In genomic region chr13:58589517-58589858, GRCm38 (mm10) we compare ENCODE assay signal across 8 mouse cellular contexts. TPM values are rescaled to one million over a fixed set of nuclear protein-coding genes. Genes with fewer than 3 reads are reported as not detected.
DNase-seq lines count a peak whose midpoint lies in the region; ATAC-seq and TF ChIP-seq lines count a peak whose summit lies in the region.

No protein-coding gene starts in this region.

- 0 out of 2 replicates have a peak, but pooled peaks have one; percentile 12 for ATAC-seq in intestine, embryonic 14.5 days (replicated peaks; ENCODE audit: low FRiP score, low TSS enrichment, low read depth)
- 0 out of 2 replicates have a peak, but pooled peaks have one; percentile 48 for ATAC-seq in midbrain, embryonic 11.5 days (ENCODE audit: low FRiP score)
- ATAC-seq in activated CD4-positive, CD25-positive, alpha-beta regulatory T cell, adult 4 months = no peak

- H3K36me3 ChIP-seq in intestine, embryonic 14.5 days (ENCODE audit: control insufficient read depth, insufficient read depth, low read length) = no peaks in the 10 kb centered on the region
- H3K36me3 ChIP-seq in midbrain, embryonic 11.5 days (ENCODE audit: control insufficient read depth, insufficient read depth, low read length) = no peaks in the 10 kb centered on the region
- H3K36me3 ChIP-seq in small intestine, adult 2 months (ENCODE audit: control insufficient read depth, insufficient read depth, low read length) = 0 out of 2 replicates have a peak, but pooled peaks cover 3% of the 10 kb centered on the region

- H3K27me3 ChIP-seq in intestine, embryonic 14.5 days (replicated peaks; ENCODE audit: control insufficient read depth, insufficient read depth, low read length) = no peaks in the 10 kb centered on the region
- H3K27me3 ChIP-seq in midbrain, embryonic 11.5 days (ENCODE audit: control insufficient read depth, insufficient read depth, low read length) = no peaks in the 10 kb centered on the region
- no peaks in the 10 kb centered on the region for H3K27me3 ChIP-seq in small intestine, adult 2 months (ENCODE audit: control insufficient read depth, insufficient read depth, low read length)

- no peak for TF ChIP-seq POLR2A in small intestine, adult 2 months (IDR thresholded peaks at IDR 0.05; ENCODE audit: low read depth, low read length)

- intact Hi-C loops in gastrocnemius, postnatal 14 days (cut with DNase I; ENCODE audit: low total_unique reads) = no loop called here
- intact Hi-C loops in left cerebral cortex, postnatal 14 days (cut with DNase I) = loop anchor here (2.0 to 5.0 kb wide), 4 partner anchors 42 to 432 kb away; partner anchors contain the start of genes Hnrnpk, Idnk and Rmi1

- no peaks in the 10 kb centered on the region for H3K9me3 ChIP-seq in intestine, embryonic 14.5 days (ENCODE audit: control insufficient read depth, low read length)
- H3K9me3 ChIP-seq in midbrain, embryonic 11.5 days (ENCODE audit: control insufficient read depth, low read length) = no peaks in the 10 kb centered on the region

- peak overlapping the region; percentile 27; the same call in 1 of the 2 replicates for H3K9ac ChIP-seq in intestine, embryonic 14.5 days (ENCODE audit: low read length)
- no peak overlapping the region for H3K9ac ChIP-seq in midbrain, embryonic 11.5 days (ENCODE audit: low read length)

- DNase-seq in adipocyte (ENCODE audit: low spot score) = peak; percentile 80
- DNase-seq in cerebellum, postnatal 4 days (ENCODE audit: low spot score in 2 of 2) = peak; percentile 66 to 80
- peak; percentile 68 for DNase-seq in gastrocnemius, postnatal 14 days
- peak; percentile 91 for DNase-seq in intestine, embryonic 14.5 days (ENCODE audit: low spot score)
- peak; percentile 82 to 88 for DNase-seq in left cerebral cortex, postnatal 14 days (ENCODE audit: low spot score in 2 of 2)
- peak; percentile 98 for DNase-seq in midbrain, embryonic 11.5 days (ENCODE audit: low spot score, missing footprints)

- peak overlapping the region; percentile 16; the same call in 1 of the 2 replicates for H3K27ac ChIP-seq in intestine, embryonic 14.5 days (ENCODE audit: low read depth)
- no peak overlapping the region for H3K27ac ChIP-seq in midbrain, embryonic 11.5 days (ENCODE audit: low read depth, low read length)
- no peak overlapping the region for H3K27ac ChIP-seq in small intestine, adult 2 months (ENCODE audit: insufficient read depth, low read depth, low read length)

- H3K4me3 ChIP-seq in intestine, embryonic 14.5 days (ENCODE audit: low read depth, low read length) = 0 out of 2 replicates have a peak overlapping the region, but pooled peaks have one; percentile 11
- no peak overlapping the region for H3K4me3 ChIP-seq in midbrain, embryonic 11.5 days (ENCODE audit: low read depth, low read length)
- no peak overlapping the region for H3K4me3 ChIP-seq in small intestine, adult 2 months (ENCODE audit: low read depth, low read length)

- WGBS in intestine, embryonic 14.5 days = 6% methylated on average over 9 of the region's 9 CpGs
- WGBS in midbrain, embryonic 11.5 days = 3% methylated on average over 9 of the region's 9 CpGs
- WGBS in small intestine, adult 2 months = 16% methylated on average over 9 of the region's 9 CpGs

- peak; percentile 85; the same call in 1 of the 2 replicates for TF ChIP-seq CTCF in small intestine, adult 2 months (IDR thresholded peaks at IDR 0.05; ENCODE audit: extremely low read depth, insufficient read length, insufficient replicate concordance, low read depth, low read length)

- H3K4me2 ChIP-seq in intestine, embryonic 14.5 days (ENCODE audit: low read length) = peak overlapping the region; percentile 37
- peak overlapping the region; percentile 14; the same call in 1 of the 2 replicates for H3K4me2 ChIP-seq in midbrain, embryonic 11.5 days

- H3K4me1 ChIP-seq in intestine, embryonic 14.5 days (replicated peaks; ENCODE audit: control insufficient read depth, insufficient read depth, low read length) = 0 out of 2 replicates have a peak, but pooled peaks cover 6% of the 10 kb centered on the region
- no peaks in the 10 kb centered on the region for H3K4me1 ChIP-seq in midbrain, embryonic 11.5 days (ENCODE audit: control insufficient read depth, insufficient read depth, low read length)
- H3K4me1 ChIP-seq in small intestine, adult 2 months (ENCODE audit: control insufficient read depth, insufficient read depth, insufficient read length, low read length) = no peaks in the 10 kb centered on the region

RNA-seq across cellular contexts. Expression of gene Slc28a3, which starts 21.2 kb away (rescaled TPM):
- not detected for total RNA-seq in gastrocnemius, postnatal 14 days (2021)
- polyA plus RNA-seq in intestine, embryonic 14.5 days (2014; fragmentation: Nextera tagmentation; extraction: Ambion mirVana) = 0.61 TPM in 1 of 2 replicates, not detected in the other
- under 1 TPM; 0.15 to 0.21 TPM for total RNA-seq in left cerebral cortex, postnatal 14 days (2021)
- polyA plus RNA-seq in midbrain, embryonic 11.5 days (2014; fragmentation: Nextera tagmentation; extraction: Ambion mirVana) = not detected in 2 replicates
- 2.7 and 3.7 TPM in 2 replicates for polyA plus RNA-seq in small intestine, adult 2 months (2012; rRNA removed)
- polyA plus RNA-seq in activated CD4-positive, CD25-positive, alpha-beta regulatory T cell, adult 4 months (2017; shearing (Covaris generic)) = under 1 TPM in 1 of 2 experiments, not detected in 1; 0.21 TPM
